Mouse (Mus musculus) retina, postnatal 1 day (tissue): Measurements from ENCODE around the gene Vmn1r220.
A peak's percentile ranks its signal among the peaks of the same experiment; 100 is the strongest.
"Not testable (repeated sequence)": the region's sequence is repeated elsewhere in the genome, so short reads cannot be mapped to it uniquely, and the experiment has no call there.

ENCODE experiments used
- DNase-seq: peaks from one replicate; pipeline ENCODE4 v3.0.0-alpha.2; 2012

Vmn1r220 gene

GRCm38 (mm10) chr13:23187875-23188274 lies at the start of gene Vmn1r220:
Gene Vmn1r220, minus strand, starts transcription at chr13:23187975.
- DNase-seq, result no peak

DNA sequence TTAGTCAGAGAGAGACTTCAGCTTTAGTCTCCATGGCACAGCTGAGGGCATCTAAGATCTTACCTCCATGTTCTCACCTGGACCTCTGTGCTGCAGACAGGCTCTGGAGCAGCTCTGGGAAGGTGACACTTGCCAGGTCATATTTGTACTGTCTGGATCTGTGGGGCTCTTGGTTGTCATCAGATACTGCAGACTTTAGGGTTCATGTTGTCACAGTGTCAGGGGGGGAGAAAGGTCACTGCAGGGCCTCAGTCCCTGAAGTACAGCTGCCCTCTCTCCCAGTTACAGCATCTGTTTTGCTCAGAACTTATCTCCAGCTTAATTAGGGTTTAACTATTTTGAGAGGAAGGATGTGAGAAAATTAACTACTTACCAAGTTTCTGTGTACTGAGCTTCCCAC lies 48.1 kb upstream of the Vmn1r220 start, which contains the start of gene Vmn1r222:
Gene Vmn1r222 (minus strand): TSS at position 101 of the 400 bp plus-strand sequence.
- DNase-seq, result not testable (repeated sequence)

GRCm38 (mm10) chr13:23213827-23214226 lies 26.1 kb upstream of the Vmn1r220 start, which contains the start of gene Vmn1r221:
Gene Vmn1r221, plus strand, starts transcription at chr13:23214127.
- DNase-seq, result not testable (repeated sequence)

- peak; percentile 0 for DNase-seq
Measured at GRCm38 (mm10) chr13:23203885-23204284, 16.1 kb upstream of the Vmn1r220 start.

GRCm38 (mm10) chr13:23166471-23166870 lies 21.3 kb downstream of the Vmn1r220 start:
- DNase-seq, result not testable (repeated sequence)

GRCm38 (mm10) chr13:23159012-23159411 lies 28.8 kb downstream of the Vmn1r220 start, which contains the start of gene Vmn1r219:
Gene Vmn1r219, plus strand, starts transcription at chr13:23159312.
- no peak for DNase-seq

DNA sequence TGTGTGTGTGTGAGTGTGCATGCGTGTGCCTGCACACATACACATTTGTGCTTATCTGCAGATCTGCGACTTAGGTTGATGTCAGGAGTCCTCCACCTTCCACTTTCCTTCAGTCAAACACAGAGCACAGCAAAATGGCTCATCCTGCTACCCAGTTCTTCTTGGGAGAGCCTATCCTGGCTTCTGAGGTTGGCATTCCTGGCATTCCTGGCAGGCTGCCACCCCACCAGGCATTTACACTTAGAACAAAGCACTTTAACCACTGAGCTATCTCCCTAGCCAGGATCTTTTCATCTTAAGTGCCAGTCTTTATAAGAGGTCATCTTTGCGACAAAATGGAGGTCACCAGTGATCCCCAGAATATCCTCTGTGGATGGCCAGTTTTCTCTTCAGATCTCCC lies 29.9 kb downstream of the Vmn1r220 start:
- peak; percentile 15 for DNase-seq

GRCm38 (mm10) chr13:23138880-23139279 lies 48.9 kb downstream of the Vmn1r220 start:
- DNase-seq, result no peak

DNA sequence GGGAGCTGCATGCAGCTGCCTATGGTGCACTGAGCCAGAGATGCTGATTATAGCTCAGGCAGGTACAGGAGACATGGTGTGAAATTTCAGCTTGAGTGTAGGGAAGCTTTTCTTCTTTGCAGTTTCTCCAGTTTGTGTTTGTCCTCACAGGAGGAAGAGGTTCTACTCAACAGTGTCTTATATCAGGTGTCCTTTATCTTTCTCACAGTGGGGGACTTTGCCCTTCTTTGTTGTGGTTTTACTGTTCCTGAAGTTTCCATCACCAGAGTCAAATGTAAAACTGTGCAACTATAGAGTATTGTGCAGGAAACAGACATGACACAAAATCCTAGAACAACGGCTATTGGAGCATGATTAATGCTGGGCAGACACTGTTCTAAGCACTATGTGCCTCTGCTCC lies 54.3 kb downstream of the Vmn1r220 start:
- no peak for DNase-seq

- DNase-seq, result no peak
Measured at GRCm38 (mm10) chr13:23133099-23133498, 54.7 kb downstream of the Vmn1r220 start, which contains the start of gene Vmn1r218. Gene Vmn1r218, plus strand, starts transcription at chr13:23133155.
